Mouse (Mus musculus) intestine, postnatal 0 days (tissue): ENCODE measurements around the gene Tmem219. TPM values are rescaled to one million over a fixed set of nuclear protein-coding genes. Genes with fewer than 3 reads are reported as not detected.

ENCODE experiments used
- ATAC-seq: fragments of 200-750 bp; cut with Nextera tagmentation; 2 replicates; pipeline ENCODE4 v1.8.0; 2017; ENCODE audit warnings: mild to moderate bottlenecking, moderate TSS enrichment, moderate library complexity
- H3K27ac ChIP-seq: fragments of 300-500 bp; sonication (generic); 2 replicates; pipeline ENCODE4 v1.5.1; 2014; ENCODE audit warnings: mild to moderate bottlenecking, low read depth, low read length, moderate library complexity
- H3K27me3 ChIP-seq: fragments of 300-500 bp; sonication (generic); replicated peaks from 2 replicates; pipeline ENCODE4 v1.6.1; 2014; ENCODE audit warnings: low read length, mixed read lengths; ENCODE audit not compliant: control insufficient read depth, insufficient read depth
- H3K36me3 ChIP-seq: fragments of 300-500 bp; sonication (generic); 2 replicates; pipeline ENCODE4 v1.6.1; 2014; ENCODE audit warnings: mild to moderate bottlenecking, moderate library complexity; ENCODE audit not compliant: control insufficient read depth, insufficient read depth
- H3K4me1 ChIP-seq: fragments of 300-500 bp; sonication (generic); replicated peaks from 2 replicates; pipeline ENCODE4 v1.6.1; 2014; ENCODE audit warnings: antibody characterized with exemption, low read length, mixed read lengths; ENCODE audit not compliant: control insufficient read depth, insufficient read depth
- H3K4me2 ChIP-seq: fragments of 300-500 bp; sonication (generic); replicated peaks from 2 replicates; pipeline ENCODE4 v1.6.1; 2014; ENCODE audit warnings: low read depth, mild to moderate bottlenecking, moderate library complexity
- H3K4me3 ChIP-seq: fragments of 300-500 bp; sonication (generic); 2 replicates; pipeline ENCODE4 v1.5.1; 2014; ENCODE audit warnings: low read depth, low read length
- H3K9ac ChIP-seq: fragments of 300-500 bp; sonication (generic); 2 replicates; pipeline ENCODE4 v1.6.1; 2014; ENCODE audit warnings: mild to moderate bottlenecking, low read depth, low read length
- H3K9me3 ChIP-seq: fragments of 300-500 bp; sonication (generic); 2 replicates; pipeline ENCODE4 v1.6.1; 2016; ENCODE audit warnings: mixed run types; ENCODE audit not compliant: control insufficient read depth
- CTCF ChIP-seq: sonication (generic); IDR thresholded peaks from 2 replicates; pipeline ENCODE4 v1.5.1; 2016; ENCODE audit warnings: low read depth, mild to moderate bottlenecking, control low read depth, antibody characterized with exemption, moderate library complexity
- WGBS: fragments of 180-500 bp; shearing (Covaris S2); extraction: QIAGEN DNeasy Blood & Tissue Kit; methylation state at CpG from one replicate; pipeline ENCODE4 v1.1.7; 2014; 5-methylcytosine and 5-hydroxymethylcytosine counted together
- polyA plus RNA-seq: library from polyadenylated mRNA; unstranded; fragments of >200 nt; fragmentation: Nextera tagmentation; extraction: Ambion mirVana; gene quantifications from 2 replicates; pipeline ENCODE4 v1.2.1, GENCODE M21; 2015

The Tmem219 gene
- polyA plus RNA-seq, 1 experiment from 2014 or later = 73.5 TPM

- Histone ChIP-seq H3K4me1 (no peaks in the 10 kb centered on the region), H3K9ac (no peak overlapping the region), H3K9me3 (no peaks in the 10 kb centered on the region), H3K4me3 (no peak overlapping the region), H3K36me3 (no peaks in the 10 kb centered on the region; the same call in 1 of the 2 replicates), H3K27me3 (peaks cover 9% of the 10 kb centered on the region; the same call in 1 of the 2 replicates), H3K4me2 (no peak overlapping the region), H3K27ac (no peak overlapping the region)
- 53% methylated on average over 9 of the region's 9 CpGs for WGBS
- TF ChIP-seq CTCF = no peak
- ATAC-seq = no peak
These were observed 37.1 kb upstream of the Tmem219 start for GRCm38 (mm10) chr7:126959780-126960179.

GRCm38 (mm10) chr7:126955125-126955524 is 32.4 kb upstream of the Tmem219 start:
- no peak for ATAC-seq
- no peak overlapping the region for H3K4me3 ChIP-seq
- no peaks in the 10 kb centered on the region for H3K9me3 ChIP-seq
- peaks cover 17% of the 10 kb centered on the region for H3K27me3 ChIP-seq
- H3K4me2 ChIP-seq = no peak overlapping the region
- 52% methylated on average over 3 of the region's 3 CpGs for WGBS
- H3K36me3 ChIP-seq = no peaks in the 10 kb centered on the region; the same call in 1 of the 2 replicates
- no peak for TF ChIP-seq CTCF
- no peak overlapping the region for H3K9ac ChIP-seq
- H3K27ac ChIP-seq = no peak overlapping the region
- H3K4me1 ChIP-seq = peaks cover 1% of the 10 kb centered on the region; the same call in 1 of the 2 replicates

DNA sequence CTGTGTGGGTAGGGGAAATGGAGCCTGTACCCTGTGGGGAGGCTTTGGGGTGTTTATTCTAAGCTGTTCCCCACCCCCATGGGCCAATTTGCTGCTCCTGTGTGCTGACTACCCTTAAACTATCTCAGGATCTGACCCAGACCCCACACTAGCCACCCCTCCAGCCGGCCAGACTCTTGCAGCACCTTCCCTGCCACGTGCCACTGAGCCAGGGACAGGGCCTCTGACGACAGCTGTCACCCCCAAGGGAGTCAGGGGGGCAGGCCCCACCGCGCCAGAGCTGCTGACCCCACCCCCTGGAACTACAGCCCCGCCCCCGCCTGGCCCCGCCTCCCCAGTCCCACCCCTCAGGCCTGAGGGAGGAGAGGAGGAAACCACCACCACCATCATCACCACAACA is 29.9 kb upstream of the Tmem219 start:
- Histone ChIP-seq H3K27me3 (peaks cover 19% of the 10 kb centered on the region), H3K4me3 (no peak overlapping the region), H3K4me1 (peaks cover 8% of the 10 kb centered on the region; the same call in 1 of the 2 replicates), H3K9me3 (no peaks in the 10 kb centered on the region), H3K9ac (no peak overlapping the region), H3K36me3 (no peaks in the 10 kb centered on the region), H3K27ac (no peak overlapping the region), H3K4me2 (no peak overlapping the region)
- no peak for ATAC-seq
- WGBS = 0% methylated on average over 7 of the region's 8 CpGs
- no peak for TF ChIP-seq CTCF

- ATAC-seq = no peak
- Histone ChIP-seq H3K27me3 (peaks cover 19% of the 10 kb centered on the region), H3K4me1 (peaks cover 8% of the 10 kb centered on the region; the same call in 1 of the 2 replicates), H3K9me3 (no peaks in the 10 kb centered on the region), H3K9ac (no peak overlapping the region), H3K4me3 (no peak overlapping the region), H3K4me2 (no peak overlapping the region), H3K27ac (no peak overlapping the region), H3K36me3 (no peaks in the 10 kb centered on the region)
- 38% methylated on average over 4 of the region's 4 CpGs for WGBS
- no peak for TF ChIP-seq CTCF
These were observed 29.0 kb upstream of the Tmem219 start for GRCm38 (mm10) chr7:126951741-126952140.

DNA sequence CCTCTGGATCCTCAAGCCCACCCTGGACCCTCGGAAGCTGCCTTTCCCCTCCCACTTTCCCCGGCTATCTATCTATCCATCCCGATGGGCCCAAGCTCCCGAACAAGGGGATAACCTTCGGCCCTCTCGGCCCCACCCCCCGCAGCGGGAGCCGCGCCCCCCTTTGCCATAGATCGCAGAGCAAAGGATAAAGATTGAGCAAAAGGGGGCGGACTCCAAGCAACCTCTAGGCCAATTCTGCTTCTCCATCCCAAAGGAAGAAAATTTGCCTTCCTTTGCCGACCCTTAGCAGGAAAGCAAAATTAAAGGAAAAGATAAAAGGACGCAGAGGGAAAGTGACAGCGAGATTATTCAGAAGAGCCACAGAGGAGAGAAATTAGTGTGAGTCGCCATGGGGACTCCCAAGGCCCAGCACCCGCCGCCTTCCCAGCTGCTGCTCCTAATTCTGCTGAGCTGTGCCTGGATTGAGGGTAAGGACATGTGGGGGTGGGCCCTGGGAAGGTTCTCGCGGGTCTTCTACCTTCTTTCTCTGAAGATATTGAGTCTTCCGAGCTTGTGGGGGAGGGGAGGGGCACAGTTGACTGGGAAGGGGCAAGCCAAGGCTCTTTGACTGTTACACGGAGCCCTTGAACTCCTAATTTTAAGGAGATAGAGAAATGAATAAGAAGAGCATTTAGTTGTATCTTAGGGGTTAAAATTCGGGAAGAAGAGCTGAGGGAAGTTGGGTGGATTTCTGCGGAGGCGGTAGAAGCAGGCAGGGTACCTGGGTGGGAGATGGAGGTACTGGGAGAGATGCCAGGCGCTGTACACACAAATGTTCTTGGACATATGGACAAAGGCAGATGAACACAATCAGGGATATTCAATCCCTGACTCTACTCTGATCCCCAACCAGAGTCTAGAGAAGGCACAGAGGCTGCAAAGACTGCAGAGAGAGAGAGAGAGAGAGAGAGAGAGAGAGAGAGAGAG is 28.2 kb upstream of the Tmem219 start:
- no peaks in the 10 kb centered on the region for H3K36me3 ChIP-seq
- H3K4me3 ChIP-seq = peak overlapping the region; percentile 46; the same call in 1 of the 2 replicates
- peak overlapping the region; percentile 90 for H3K4me2 ChIP-seq
- 9% methylated on average over 26 of the region's 26 CpGs for WGBS
- no peak overlapping the region for H3K9ac ChIP-seq
- H3K9me3 ChIP-seq = no peaks in the 10 kb centered on the region
- H3K27ac ChIP-seq = no peak overlapping the region
- TF ChIP-seq CTCF = no peak
- ATAC-seq = no peak; the same call in 1 of the 2 replicates
- peaks cover 19% of the 10 kb centered on the region for H3K27me3 ChIP-seq
- H3K4me1 ChIP-seq = peaks cover 8% of the 10 kb centered on the region; the same call in 1 of the 2 replicates
